Mouse (Mus musculus) spleen, adult 2 months (tissue): Measurements from ENCODE around the gene Sema4c. TPM values are rescaled to one million over a fixed set of nuclear protein-coding genes. Genes with fewer than 3 reads are reported as not detected.

Experiments used
- DNase-seq, 2 experiments: peaks; one replicate each; pipeline versions ENCODE4 v3.0.0 to v3.0.0-alpha.2; 2012 to 2021; ENCODE audit warnings: low spot score in 2 of 2, low read depth in 1 of 2
- H3K27ac ChIP-seq: fragments of 200-500 bp; 2 replicates; pipeline ENCODE4 v1.5.1; 2012; ENCODE audit warnings: low read length, inconsistent platforms; ENCODE audit not compliant: insufficient read depth
- H3K27me3 ChIP-seq: fragments of 200-500 bp; 2 replicates; pipeline ENCODE4 v1.6.1; 2012; ENCODE audit warnings: mild to moderate bottlenecking, moderate library complexity, low read length, inconsistent platforms; ENCODE audit not compliant: control insufficient read depth, insufficient read depth
- H3K36me3 ChIP-seq: fragments of 200-500 bp; 2 replicates; pipeline ENCODE4 v1.6.1; 2012; ENCODE audit warnings: mild to moderate bottlenecking, low read length, inconsistent platforms; ENCODE audit not compliant: control insufficient read depth, insufficient read depth
- H3K4me1 ChIP-seq: fragments of 200-500 bp; 2 replicates; pipeline ENCODE4 v1.6.1; 2011; ENCODE audit warnings: inconsistent platforms; ENCODE audit not compliant: control insufficient read depth, insufficient read depth, insufficient read length
- H3K4me3 ChIP-seq: fragments of 200-500 bp; 2 replicates; pipeline ENCODE4 v1.5.1; 2011; ENCODE audit warnings: mild to moderate bottlenecking, inconsistent platforms; ENCODE audit not compliant: insufficient read depth, insufficient read length; ENCODE audit errors: extremely low read depth
- CTCF ChIP-seq: fragments of 200-500 bp; IDR thresholded peaks from 2 replicates; pipeline ENCODE4 v1.5.1; 2011; ENCODE audit warnings: mild to moderate bottlenecking, inconsistent platforms; ENCODE audit not compliant: insufficient read depth, insufficient read length, insufficient replicate concordance; ENCODE audit errors: extremely low read depth
- POLR2A ChIP-seq: fragments of 200-500 bp; IDR thresholded peaks from 2 replicates; pipeline ENCODE4 v1.6.1; 2011; ENCODE audit warnings: low read depth, low read length, inconsistent platforms
- WGBS: fragments of 180-500 bp; shearing (Covaris S2); methylation state at CpG from one replicate; pipeline ENCODE4 v1.1.7; 2018; 5-methylcytosine and 5-hydroxymethylcytosine counted together
- polyA plus RNA-seq: library from polyadenylated mRNA; depleted of rRNA; stranded (reverse); fragments of >200 nt; gene quantifications from 2 replicates; pipeline ENCODE4 v1.2.3, GENCODE M21; 2012

The Sema4c gene
- polyA plus RNA-seq, 1 experiment: 9.5 TPM

DNA sequence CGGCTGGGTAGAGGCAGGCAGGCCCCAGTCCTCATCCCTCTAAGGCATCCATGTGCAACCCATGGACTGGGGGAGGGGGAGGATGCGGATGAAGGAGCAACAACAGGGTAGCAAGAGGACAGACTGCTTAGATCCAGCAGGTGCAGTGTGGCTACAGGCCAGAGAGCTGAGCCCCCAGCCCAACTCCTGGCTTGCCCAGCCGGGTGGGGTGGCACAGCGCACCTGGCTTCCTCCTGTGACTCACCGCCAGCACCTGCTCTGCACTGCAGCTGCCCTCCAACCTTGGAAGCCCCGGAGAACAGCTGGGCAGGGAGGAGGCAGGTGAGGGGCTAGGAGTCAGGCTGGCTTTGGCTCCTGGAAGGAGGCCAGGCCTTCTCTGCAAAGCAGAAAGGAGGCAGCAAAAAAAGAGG is 21.8 kb upstream of the Sema4c start:
- Histone ChIP-seq H3K27ac (peak overlapping the region; percentile 54; the same call in 1 of the 2 replicates), H3K27me3 (no peaks in the 10 kb centered on the region), H3K4me1 (peaks cover 4% of the 10 kb centered on the region; the same call in 1 of the 2 replicates), H3K4me3 (no peak overlapping the region), H3K36me3 (no peaks in the 10 kb centered on the region)
- no peak for DNase-seq
- no peak for TF ChIP-seq CTCF
- TF ChIP-seq POLR2A: no peak
- 60% methylated on average over 6 of the region's 6 CpGs for WGBS

DNA sequence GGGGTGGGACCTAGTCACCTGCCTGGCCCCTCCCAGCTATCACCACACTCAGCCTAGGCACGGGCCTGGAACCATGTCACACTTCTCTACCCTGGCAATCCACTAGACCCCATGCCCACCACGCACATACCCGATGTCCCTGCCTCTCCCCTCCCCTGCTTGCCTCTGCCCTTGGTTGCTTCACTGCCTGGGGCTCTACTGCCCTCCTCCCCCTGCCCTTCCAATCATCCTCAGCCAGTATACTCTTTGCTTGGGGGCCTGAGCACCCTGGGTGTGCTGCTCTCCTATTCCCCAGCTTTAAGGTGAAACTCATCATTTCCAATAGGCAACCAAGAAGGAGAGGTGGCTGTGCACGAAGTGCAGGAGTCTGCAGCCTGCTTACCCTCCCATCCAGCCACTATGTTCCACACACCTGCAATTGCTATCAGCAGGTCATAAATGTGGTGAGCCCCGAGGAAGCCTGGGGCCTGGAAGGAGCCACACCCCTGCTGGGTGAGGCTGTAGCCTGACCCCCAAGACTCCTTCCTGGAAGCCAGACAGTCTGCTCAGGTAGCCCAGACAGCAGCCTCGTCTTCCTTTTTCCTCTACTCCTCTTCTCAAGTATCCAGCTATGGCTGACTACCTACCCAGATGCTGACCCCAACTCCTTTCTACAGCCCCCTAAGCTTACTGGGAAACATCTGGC is 19.0 kb upstream of the Sema4c start:
- WGBS: 78% methylated on average over 6 of the region's 6 CpGs
- Histone ChIP-seq H3K4me1 (peaks cover 4% of the 10 kb centered on the region; the same call in 1 of the 2 replicates), H3K36me3 (no peaks in the 10 kb centered on the region), H3K27me3 (no peaks in the 10 kb centered on the region), H3K4me3 (no peak overlapping the region), H3K27ac (no peak overlapping the region)
- TF ChIP-seq CTCF: no peak
- no peak for TF ChIP-seq POLR2A
- DNase-seq: no peak

DNA sequence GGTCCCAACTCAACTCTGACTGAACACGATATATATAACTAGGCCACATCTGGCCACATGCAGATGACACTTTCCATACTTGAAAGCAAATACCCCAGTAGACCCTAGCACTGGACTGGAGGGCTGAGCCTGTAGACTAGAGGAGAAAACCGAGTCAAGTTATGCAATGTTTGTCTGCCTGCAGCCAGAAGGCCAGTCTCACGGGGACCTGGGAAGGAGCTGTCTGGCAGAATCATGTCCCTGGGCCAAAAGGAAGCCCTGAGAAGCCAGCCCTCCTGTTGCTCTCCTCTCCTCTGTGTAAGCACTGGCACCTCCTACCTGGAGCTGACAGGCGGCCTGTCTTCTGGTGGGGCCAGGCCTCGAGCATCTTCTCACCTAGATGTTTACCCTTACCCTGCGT is 17.2 kb upstream of the Sema4c start:
- Histone ChIP-seq H3K4me1 (peaks cover 4% of the 10 kb centered on the region; the same call in 1 of the 2 replicates), H3K36me3 (no peaks in the 10 kb centered on the region), H3K4me3 (no peak overlapping the region), H3K27me3 (no peaks in the 10 kb centered on the region), H3K27ac (no peak overlapping the region)
- DNase-seq: no peak
- WGBS: 89% methylated on average over 6 of the region's 6 CpGs
- TF ChIP-seq POLR2A (no peak), CTCF (no peak)

DNA sequence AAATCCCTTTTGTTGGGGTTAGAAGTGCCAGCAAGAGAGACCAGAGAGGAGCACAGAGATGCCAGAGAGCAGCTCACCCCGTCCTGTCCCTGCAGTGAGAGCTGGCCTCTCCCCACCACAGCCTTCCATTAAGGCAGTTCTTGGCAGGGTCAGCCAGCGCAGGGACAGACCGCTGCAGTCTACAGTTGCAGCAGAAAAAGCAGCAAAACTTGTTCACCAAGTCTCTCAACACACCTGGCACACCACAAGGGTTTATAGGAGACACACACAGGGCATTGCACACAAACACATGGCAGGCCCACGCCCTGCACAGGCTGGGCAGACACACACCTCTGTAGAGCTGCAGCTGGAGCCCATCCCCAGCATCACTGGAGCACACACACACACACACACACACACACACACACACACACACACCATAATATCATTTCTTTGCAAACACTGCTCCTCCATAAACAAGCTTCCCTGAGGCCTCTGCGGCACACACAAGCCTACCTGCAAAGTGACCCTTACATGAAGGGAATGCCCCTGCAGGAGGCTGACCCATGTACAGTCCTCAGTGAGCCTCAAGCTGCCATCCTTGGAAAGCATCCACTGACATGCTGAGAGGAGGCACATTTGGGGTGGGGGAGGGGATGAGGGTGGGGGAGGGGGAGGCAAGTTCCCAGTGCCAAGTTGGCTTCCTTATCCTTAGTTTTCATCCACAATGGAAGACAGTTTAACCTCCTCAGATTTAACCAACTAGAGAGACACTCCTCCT is 16.2 kb upstream of the Sema4c start:
- WGBS: 87% methylated on average over 5 of the region's 5 CpGs
- Histone ChIP-seq H3K36me3 (no peaks in the 10 kb centered on the region), H3K4me1 (no peaks in the 10 kb centered on the region; the same call in 1 of the 2 replicates), H3K4me3 (no peak overlapping the region), H3K27ac (no peak overlapping the region), H3K27me3 (no peaks in the 10 kb centered on the region)
- no peak for DNase-seq
- TF ChIP-seq CTCF (no peak), POLR2A (no peak)

DNA sequence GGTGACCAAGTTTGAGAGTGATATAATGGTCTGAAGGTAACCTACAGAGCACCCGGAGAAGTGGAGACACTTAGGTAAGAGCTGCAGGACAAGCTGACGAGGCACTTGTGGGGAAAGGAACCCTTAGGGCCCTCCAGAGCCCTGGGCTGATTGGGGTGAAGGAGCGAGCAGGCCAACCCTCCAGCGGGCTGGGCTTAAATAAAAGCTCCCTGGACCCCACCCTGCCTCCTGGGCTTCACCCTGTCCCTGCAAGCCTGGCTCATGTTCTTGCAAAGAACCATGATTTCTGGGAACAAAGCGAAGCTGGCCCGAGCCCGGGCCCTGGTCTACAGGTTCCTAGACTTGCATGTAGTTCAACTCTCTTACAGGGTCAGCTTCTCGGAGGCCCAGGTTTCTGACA is 15.4 kb upstream of the Sema4c start:
- TF ChIP-seq CTCF: no peak
- TF ChIP-seq POLR2A: no peak
- WGBS: 85% methylated on average over 8 of the region's 8 CpGs
- no peaks in the 10 kb centered on the region; the same call in 1 of the 2 replicates for H3K4me1 ChIP-seq
- H3K27me3 ChIP-seq: no peaks in the 10 kb centered on the region
- no peak overlapping the region for H3K4me3 ChIP-seq
- DNase-seq: no peak
- H3K27ac ChIP-seq: no peak overlapping the region
- no peaks in the 10 kb centered on the region for H3K36me3 ChIP-seq

DNA sequence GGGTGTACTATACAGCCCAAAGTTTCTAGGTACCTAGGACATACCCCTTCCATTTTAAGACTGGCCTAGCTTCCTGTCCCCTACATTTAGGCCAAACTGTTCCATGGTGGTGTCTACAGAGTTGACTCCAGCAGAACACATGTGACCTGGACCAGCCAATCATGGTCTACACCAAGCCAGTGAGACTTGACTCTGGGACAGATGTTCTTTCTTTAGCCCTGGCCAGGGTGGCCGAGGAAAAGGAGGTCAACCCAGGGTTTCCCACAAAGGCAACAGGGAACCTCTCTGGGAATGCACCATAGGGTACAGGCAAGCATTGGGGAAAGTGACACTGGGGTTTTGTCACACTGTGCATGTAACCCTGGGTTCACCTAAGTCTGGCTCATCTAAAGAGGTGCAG is 14.6 kb upstream of the Sema4c start:
- TF ChIP-seq POLR2A (no peak), CTCF (no peak)
- Histone ChIP-seq H3K4me3 (no peak overlapping the region), H3K27ac (0 out of 2 replicates have a peak overlapping the region, but pooled peaks have one; percentile 22), H3K4me1 (no peaks in the 10 kb centered on the region; the same call in 1 of the 2 replicates), H3K36me3 (no peaks in the 10 kb centered on the region), H3K27me3 (no peaks in the 10 kb centered on the region)
- DNase-seq: no peak
- 83% methylated on average over 1 of the region's 1 CpGs for WGBS
